Mouse (Mus musculus): ENCODE measurements around the gene Mllt6.
"Not testable (repeated sequence)": the region's sequence is repeated elsewhere in the genome, so short reads cannot be mapped to it uniquely, and the experiment has no call there.

The Mllt6 gene

DNA sequence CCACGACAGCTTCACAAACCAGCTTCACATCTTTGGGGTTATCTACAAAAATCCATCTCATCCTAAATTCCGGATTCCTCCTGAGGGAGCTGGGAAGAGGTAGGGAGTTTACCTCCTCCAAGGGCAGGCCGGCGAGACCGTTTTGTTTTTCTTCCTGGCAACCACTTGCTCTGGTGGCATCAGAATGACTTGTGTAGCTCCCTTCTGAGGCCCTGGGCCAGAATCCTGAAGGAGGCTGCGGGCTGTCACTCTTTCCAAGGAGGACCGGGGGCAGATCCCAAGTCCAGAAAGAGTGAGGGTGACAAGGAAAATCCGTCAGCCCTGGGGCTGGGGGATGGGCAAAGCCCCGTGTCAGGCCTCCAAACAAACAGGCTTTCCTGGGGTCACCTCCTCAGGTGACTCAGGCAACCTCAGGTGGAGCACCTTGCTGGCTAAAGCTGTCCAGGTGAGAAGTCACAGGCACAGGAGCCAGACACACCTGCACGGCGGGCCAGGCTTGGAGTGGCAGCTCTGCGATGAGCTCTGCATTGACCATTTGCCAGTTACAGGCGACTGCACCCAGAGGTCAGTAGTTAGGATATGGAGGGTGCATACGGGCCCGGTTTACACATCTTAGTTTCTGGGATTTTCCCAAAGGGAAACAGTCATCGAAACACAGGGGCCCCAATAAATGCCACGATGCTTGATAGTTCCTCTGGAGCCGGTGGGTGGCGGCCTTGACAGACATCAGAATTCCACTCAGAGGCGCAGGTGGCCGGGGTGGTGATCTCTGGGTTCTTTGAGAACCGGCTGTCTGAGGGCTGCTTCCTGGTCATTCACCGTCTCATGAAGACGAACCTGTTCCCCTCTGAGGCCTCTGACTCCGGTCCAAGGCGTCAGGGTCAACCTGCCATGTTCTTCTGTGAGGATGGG is 54.4 kb downstream of the Mllt6 start:
- no peak for DNase-seq (ENCODE audit: low spot score)

DNA sequence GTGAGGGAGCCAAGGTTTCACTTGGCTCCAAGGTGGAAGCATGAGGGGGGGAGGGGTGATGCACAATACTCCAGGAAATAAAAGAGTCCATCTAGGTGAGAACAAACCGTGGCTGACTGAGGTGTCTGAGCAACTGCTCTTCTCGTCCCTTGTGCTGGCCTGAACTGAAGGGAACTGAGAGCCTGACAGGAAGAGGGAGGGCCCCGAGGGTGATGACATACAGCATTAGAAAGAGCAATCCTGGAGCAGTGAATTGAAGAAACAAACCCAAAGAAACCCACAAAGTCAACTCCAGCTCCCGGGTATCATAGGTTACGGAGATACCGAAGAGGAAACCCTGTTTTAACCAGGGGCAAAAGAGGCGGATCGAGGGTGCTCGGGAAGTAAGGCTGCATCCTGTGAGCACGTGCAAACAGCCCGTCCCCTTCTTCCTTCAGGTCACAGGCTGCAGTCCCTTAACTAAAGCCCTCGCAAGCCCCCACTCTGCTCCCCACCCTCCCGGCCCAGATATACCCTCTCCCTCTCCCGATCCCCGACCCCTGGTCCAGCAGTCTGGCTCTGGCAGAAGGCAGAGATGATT is 55.2 kb downstream of the Mllt6 start:
- no peak for DNase-seq (ENCODE audit: low spot score)

DNA sequence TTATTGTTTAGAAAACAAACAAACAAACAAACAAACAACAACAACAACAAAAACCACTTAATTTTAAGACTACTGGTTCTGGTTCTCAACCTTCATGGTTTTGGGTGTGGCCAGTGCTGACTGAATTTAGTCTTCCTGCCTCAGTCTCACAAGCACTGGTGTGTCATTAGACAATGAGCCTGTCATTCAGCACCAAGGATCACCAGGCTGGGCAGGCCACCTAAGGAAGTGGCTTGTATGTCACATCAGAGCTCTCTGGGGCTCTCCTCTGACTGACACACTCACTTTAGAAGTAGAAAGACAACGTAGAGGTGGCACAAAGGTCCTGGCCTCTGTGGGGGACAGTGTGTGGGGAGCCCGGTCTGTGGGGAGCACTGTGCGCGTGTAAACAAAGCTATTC is 55.8 kb downstream of the Mllt6 start:
- DNase-seq (ENCODE audit: low spot score): no peak

DNA sequence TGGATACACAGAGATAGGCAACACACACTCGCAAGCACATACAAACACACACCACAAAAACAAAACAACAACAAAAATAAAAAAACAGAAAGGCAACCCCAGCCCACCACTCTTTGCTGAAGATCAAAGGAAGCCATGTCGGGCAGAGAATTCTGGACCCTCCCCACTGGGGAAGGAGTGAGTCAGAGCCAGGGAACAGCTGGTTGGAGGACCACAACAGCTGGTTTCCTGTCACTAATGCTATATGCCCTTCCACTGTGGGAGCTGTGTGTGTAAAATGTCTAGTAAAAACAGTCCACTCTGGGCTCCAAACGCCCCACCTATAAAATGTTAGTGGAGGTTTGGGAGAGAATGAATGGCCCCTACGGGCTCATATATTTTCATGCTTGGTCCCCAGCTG is 58.1 kb downstream of the Mllt6 start:
- DNase-seq (ENCODE audit: low spot score): no peak

DNA sequence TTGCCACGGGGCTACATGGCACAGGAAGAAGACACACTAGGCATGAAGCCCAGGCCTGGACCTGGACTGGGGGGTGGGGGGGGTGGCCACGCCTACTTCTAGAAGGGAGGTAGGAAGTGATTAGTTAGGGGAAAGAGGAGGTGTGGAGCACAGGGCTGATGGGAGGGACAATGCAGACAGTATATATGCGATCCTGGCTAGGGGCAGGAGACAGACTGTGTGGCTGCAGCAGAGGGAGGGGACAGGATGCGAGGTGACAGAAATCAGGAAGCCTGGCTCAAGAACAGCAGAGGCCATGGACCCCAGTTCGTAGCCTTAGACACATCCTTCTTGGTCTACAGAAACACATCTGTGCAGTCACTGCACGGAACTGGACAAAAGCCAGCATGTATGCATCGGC is 60.5 kb downstream of the Mllt6 start:
- DNase-seq (ENCODE audit: low spot score): no peak

DNA sequence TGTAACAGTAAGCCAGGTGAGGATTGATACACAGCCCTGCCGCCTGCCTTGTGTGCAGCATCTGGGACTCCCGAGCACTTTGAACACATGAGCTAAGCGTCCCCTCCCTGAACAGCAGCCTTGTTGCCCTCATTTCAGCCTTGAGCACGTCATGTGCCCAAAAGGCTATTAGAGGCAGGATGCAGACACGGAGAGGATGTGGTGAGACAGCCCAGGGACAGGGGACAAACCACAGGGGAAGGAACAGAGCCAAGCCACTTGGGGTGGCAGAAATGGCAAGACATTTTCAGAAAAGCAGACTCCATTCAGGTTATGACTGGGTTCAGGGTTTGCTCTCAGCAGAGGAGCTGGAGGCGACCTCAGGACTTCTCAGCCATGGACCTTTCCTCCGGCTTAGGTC is 65.1 kb downstream of the Mllt6 start:
- DNase-seq (ENCODE audit: low spot score): no peak

DNA sequence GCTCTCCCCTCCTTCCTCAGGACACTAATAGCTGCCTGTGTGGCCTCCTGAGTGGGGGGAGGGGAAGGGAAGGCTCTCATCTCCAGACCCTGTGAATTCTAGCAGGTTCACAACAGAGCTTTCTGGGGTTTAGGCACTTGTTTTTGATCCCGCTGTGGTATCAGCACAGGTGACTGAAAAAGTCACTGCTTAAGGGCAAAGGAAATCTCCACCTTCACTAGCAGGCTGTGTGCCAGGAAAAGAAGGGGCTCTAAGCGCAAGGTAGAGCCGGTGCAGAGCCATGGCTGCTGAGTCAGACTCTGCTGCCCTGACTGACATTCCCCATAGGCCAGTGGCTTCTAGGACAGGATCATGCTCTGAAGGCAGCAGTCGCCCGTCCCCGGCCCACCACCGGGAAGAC is 65.5 kb downstream of the Mllt6 start:
- no peak for DNase-seq (ENCODE audit: low spot score)

DNA sequence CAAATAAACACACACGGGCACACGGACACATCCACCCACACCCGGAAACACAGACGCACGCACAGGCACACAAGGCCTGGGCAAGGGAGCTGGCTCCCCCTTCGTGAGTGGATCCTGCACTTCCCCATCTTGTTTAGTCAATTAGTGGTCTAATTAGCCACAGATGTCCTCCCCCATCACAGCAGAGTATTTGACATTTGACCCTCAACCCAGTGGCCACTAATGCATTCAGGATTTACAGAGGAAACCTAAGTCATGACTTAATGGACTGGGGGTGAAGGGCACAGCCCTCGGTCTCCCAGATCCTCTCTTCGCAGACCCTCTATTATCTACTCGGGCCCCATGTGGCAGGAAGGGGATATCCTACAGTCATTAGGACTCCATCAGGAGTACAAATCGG is 70.5 kb downstream of the Mllt6 start:
- DNase-seq (ENCODE audit: low spot score): no peak

DNA sequence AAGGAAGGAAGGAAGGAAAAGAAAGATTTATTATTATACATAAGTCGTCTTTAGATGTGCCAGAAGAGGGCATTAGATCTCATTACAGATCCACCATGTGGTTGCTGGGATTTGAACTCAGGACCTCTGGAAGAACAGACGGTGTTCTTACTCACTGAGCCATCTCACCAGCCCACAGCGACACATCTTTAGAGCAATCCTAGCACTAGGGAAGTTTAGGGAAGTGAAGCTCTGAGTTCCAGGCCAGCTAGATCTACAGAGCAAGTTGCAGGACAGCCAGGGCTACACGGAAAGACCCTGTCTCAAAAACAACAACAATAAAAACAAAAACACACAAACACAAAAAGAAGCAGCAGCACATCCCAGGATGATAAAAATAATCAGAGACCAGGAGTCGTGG is 71.6 kb downstream of the Mllt6 start:
- not testable (repeated sequence) for DNase-seq (ENCODE audit: low spot score)

Measured in urinary bladder, postnatal 14 days (tissue).